Mouse (Mus musculus) limb, embryonic 11.5 days (tissue): ENCODE results near the gene Syvn1. TPM values are rescaled to one million over a fixed set of nuclear protein-coding genes. Genes with fewer than 3 reads are reported as not detected.
"Not testable (repeated sequence)": the region's sequence is repeated elsewhere in the genome, so short reads cannot be mapped to it uniquely, and the experiment has no call there.

Experiments
- ATAC-seq: fragments of 200-750 bp; cut with Nextera tagmentation; 2 replicates; pipeline ENCODE4 v1.8.0; 2017; ENCODE audit warnings: low read depth; ENCODE audit not compliant: insufficient number of reproducible peaks, low FRiP score, low TSS enrichment
- DNase-seq: peaks from one replicate; pipeline ENCODE4 v3.0.0-alpha.2; 2015; ENCODE audit warnings: low spot score
- H3K27ac ChIP-seq: fragments of 300-500 bp; sonication (generic); replicated peaks from 2 replicates; pipeline ENCODE4 v1.5.1; 2014; ENCODE audit warnings: low read depth, mild to moderate bottlenecking, low read length
- H3K27me3 ChIP-seq: fragments of 300-500 bp; sonication (generic); 2 replicates; pipeline ENCODE4 v1.6.1; 2014; ENCODE audit warnings: mild to moderate bottlenecking, low read length, mixed read lengths; ENCODE audit not compliant: control insufficient read depth, insufficient read depth
- H3K36me3 ChIP-seq: fragments of 300-500 bp; sonication (generic); 2 replicates; pipeline ENCODE4 v1.6.1; 2014; ENCODE audit warnings: mild to moderate bottlenecking, low read length, moderate library complexity, mixed read lengths; ENCODE audit not compliant: control insufficient read depth, insufficient read depth
- H3K4me1 ChIP-seq: fragments of 300-500 bp; sonication (generic); 2 replicates; pipeline ENCODE4 v1.6.1; 2014; ENCODE audit warnings: low read length, mixed read lengths; ENCODE audit not compliant: control insufficient read depth, insufficient read depth
- H3K4me2 ChIP-seq: fragments of 300-500 bp; sonication (generic); 2 replicates; pipeline ENCODE4 v1.6.1; 2014; ENCODE audit warnings: low read depth, mild to moderate bottlenecking, moderate library complexity; ENCODE audit not compliant: severe bottlenecking
- H3K4me3 ChIP-seq: fragments of 300-500 bp; sonication (generic); 2 replicates; pipeline ENCODE4 v1.5.1; 2014; ENCODE audit warnings: low read depth, low read length
- H3K9ac ChIP-seq: fragments of 300-500 bp; sonication (generic); 2 replicates; pipeline ENCODE4 v1.6.1; 2014; ENCODE audit warnings: mild to moderate bottlenecking, low read length
- H3K9me3 ChIP-seq: fragments of 300-500 bp; sonication (generic); 2 replicates; pipeline ENCODE4 v1.6.1; 2016; ENCODE audit warnings: low read length; ENCODE audit not compliant: control insufficient read depth
- WGBS: fragments of 180-500 bp; shearing (Covaris S2); extraction: QIAGEN DNeasy Blood & Tissue Kit; methylation state at CpG from one replicate; pipeline ENCODE4 v1.1.7; 2014; 5-methylcytosine and 5-hydroxymethylcytosine counted together
- polyA plus RNA-seq: library from polyadenylated mRNA; unstranded; fragments of >200 nt; fragmentation: Nextera tagmentation; extraction: Ambion mirVana; gene quantifications from 2 replicates; pipeline ENCODE4 v1.2.1, GENCODE M21; 2014

Gene Syvn1
- polyA plus RNA-seq, 1 experiment from 2014 or later: 30.3 TPM

- H3K9ac ChIP-seq: no peak overlapping the region
- no peaks in the 10 kb centered on the region for H3K36me3 ChIP-seq
- no peak overlapping the region for H3K4me3 ChIP-seq
- WGBS: 77% methylated on average over 14 of the region's 14 CpGs
- no peak overlapping the region for H3K4me2 ChIP-seq
- H3K27ac ChIP-seq: no peak overlapping the region
- DNase-seq: no peak
- no peaks in the 10 kb centered on the region for H3K27me3 ChIP-seq
- no peaks in the 10 kb centered on the region for H3K4me1 ChIP-seq
- no peaks in the 10 kb centered on the region for H3K9me3 ChIP-seq
- no peak for ATAC-seq
These were observed 15.7 kb upstream of the Syvn1 start for GRCm38 (mm10) chr19:6030520-6031280.

DNA sequence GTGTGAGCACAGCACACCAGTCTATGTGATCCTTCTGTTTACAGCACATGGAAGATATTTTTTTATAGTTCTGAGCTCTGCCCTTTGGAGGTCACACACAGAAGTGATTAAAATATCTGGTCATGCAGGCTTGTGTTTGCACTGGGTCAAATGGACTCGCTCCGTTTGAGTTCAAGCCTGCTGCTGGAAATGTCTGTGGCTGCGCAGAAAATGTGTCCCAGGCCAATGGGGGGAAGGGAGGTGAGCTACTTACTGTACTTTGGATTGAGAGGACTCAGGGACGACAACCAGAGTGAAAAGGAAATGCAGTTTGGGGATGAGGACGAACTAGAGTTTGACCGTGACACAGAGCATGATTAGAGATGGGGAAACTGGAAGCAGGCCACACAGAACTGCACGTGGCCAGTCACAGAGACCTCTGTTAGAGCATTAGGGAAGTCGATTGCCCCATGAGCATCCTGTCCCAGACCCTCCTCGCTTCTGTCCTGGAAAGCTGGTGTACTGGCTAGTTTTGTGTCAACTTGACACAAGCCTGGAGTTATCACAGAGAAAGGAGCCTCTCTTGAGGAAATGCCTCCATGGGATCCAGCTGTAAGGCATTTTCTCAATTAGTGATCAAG lies 10.3 kb upstream of the Syvn1 start:
- Histone ChIP-seq H3K27me3 (no peaks in the 10 kb centered on the region), H3K4me1 (no peaks in the 10 kb centered on the region), H3K36me3 (no peaks in the 10 kb centered on the region), H3K4me2 (no peak overlapping the region), H3K9ac (no peak overlapping the region), H3K4me3 (no peak overlapping the region), H3K27ac (no peak overlapping the region), H3K9me3 (no peaks in the 10 kb centered on the region)
- WGBS: 77% methylated on average over 9 of the region's 9 CpGs
- ATAC-seq (no peak), DNase-seq (no peak)

GRCm38 (mm10) chr19:6037695-6038094 lies 8.7 kb upstream of the Syvn1 start:
- Histone ChIP-seq H3K9ac (no peak overlapping the region), H3K27me3 (no peaks in the 10 kb centered on the region), H3K4me3 (no peak overlapping the region), H3K36me3 (no peaks in the 10 kb centered on the region), H3K4me1 (no peaks in the 10 kb centered on the region), H3K27ac (no peak overlapping the region), H3K4me2 (no peak overlapping the region), H3K9me3 (no peaks in the 10 kb centered on the region)
- ATAC-seq: no peak
- DNase-seq: no peak

DNA sequence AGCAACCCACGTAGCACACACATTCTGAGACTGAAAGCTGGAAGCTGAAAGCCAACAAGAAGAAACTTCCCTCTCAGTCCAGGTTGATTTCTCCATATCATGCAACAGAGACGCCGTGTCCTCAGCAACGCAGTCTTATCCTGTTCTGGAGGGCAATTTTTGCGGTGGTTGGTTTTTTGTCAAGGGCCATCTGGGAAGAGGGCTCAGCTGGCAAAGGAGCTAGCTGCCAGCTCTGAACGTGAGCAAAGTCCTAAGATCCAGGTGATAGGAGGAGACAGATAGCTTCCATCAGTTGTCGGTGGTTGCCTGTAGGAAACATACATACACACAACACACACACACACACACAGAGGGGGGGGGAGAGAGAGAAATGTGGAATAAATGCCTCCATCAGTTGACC lies 8.1 kb upstream of the Syvn1 start:
- Histone ChIP-seq H3K9me3 (no peaks in the 10 kb centered on the region), H3K9ac (no peak overlapping the region), H3K4me3 (no peak overlapping the region)

DNA sequence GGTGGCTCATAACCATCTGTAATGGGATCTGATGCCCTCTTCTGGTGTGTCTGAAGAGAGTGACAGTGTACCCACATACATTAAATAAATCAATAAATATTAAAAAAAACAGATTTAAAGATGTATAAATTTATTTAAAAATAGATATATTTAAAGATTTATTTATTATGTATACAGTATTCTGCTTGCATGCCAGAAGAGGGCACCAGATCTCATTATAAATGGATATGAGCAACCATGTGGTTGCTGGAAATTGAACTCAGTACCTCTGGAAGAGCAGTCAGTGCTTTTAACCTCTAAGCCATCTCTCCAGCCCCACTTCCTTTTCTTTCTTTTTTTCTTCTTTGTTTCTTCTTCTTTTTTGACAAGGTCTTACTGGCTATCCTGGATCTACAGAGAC lies 6.4 kb upstream of the Syvn1 start:
- H3K27me3 ChIP-seq: no peaks in the 10 kb centered on the region
- H3K36me3 ChIP-seq: no peaks in the 10 kb centered on the region

More for the DNA sequence above, 8.1 kb upstream of the Syvn1 start:
- no peak overlapping the region for H3K4me2 ChIP-seq
- WGBS: 83% methylated on average over 7 of the region's 7 CpGs
- DNase-seq (no peak), ATAC-seq (no peak)
- no peaks in the 10 kb centered on the region for H3K27me3 ChIP-seq
- H3K27ac ChIP-seq: no peak overlapping the region
- H3K4me1 ChIP-seq: no peaks in the 10 kb centered on the region
- H3K36me3 ChIP-seq: no peaks in the 10 kb centered on the region

GRCm38 (mm10) chr19:6042293-6042692 lies 4.1 kb upstream of the Syvn1 start:
- Histone ChIP-seq H3K27me3 (no peaks in the 10 kb centered on the region), H3K27ac (no peak overlapping the region), H3K36me3 (no peaks in the 10 kb centered on the region), H3K4me1 (peaks cover 3% of the 10 kb centered on the region; the same call in 1 of the 2 replicates), H3K4me2 (no peak overlapping the region), H3K9ac (no peak overlapping the region), H3K9me3 (no peaks in the 10 kb centered on the region), H3K4me3 (no peak overlapping the region)
- DNase-seq (no peak), ATAC-seq (no peak)
- WGBS: 82% methylated on average over 9 of the region's 9 CpGs

More for the DNA sequence above, 6.4 kb upstream of the Syvn1 start:
- H3K9ac ChIP-seq: no peak overlapping the region
- DNase-seq (no peak), ATAC-seq (no peak)
- H3K9me3 ChIP-seq: no peaks in the 10 kb centered on the region
- H3K4me2 ChIP-seq: no peak overlapping the region
- H3K4me3 ChIP-seq: no peak overlapping the region
- no peak overlapping the region for H3K27ac ChIP-seq
- H3K4me1 ChIP-seq: no peaks in the 10 kb centered on the region

DNA sequence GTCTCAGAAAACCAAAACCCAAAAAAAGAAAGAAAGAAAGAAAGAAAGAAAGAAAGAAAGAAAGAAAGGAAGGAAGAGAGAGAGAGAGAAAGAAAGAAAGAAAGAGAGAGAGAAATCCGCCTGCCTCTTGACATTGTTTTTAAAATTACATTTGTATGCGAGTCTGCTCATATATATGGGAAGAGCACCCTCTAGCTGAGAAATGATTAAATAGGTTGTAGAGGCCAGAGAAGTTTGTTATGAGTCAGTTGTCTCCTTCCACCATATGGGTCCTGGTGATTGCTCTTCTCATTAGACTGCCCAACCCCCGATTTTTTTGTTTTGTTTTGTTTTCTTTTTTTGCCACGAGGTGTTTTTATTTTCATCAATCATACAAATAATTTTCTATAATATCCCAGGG lies 2.3 kb upstream of the Syvn1 start:
- H3K27ac ChIP-seq, H3K9ac ChIP-seq, ATAC-seq, H3K4me2 ChIP-seq, H3K36me3 ChIP-seq, H3K9me3 ChIP-seq, H3K4me1 ChIP-seq, H3K27me3 ChIP-seq, H3K4me3 ChIP-seq, DNase-seq: not testable (repeated sequence)
- 83% methylated on average over 4 of the region's 4 CpGs for WGBS

DNA sequence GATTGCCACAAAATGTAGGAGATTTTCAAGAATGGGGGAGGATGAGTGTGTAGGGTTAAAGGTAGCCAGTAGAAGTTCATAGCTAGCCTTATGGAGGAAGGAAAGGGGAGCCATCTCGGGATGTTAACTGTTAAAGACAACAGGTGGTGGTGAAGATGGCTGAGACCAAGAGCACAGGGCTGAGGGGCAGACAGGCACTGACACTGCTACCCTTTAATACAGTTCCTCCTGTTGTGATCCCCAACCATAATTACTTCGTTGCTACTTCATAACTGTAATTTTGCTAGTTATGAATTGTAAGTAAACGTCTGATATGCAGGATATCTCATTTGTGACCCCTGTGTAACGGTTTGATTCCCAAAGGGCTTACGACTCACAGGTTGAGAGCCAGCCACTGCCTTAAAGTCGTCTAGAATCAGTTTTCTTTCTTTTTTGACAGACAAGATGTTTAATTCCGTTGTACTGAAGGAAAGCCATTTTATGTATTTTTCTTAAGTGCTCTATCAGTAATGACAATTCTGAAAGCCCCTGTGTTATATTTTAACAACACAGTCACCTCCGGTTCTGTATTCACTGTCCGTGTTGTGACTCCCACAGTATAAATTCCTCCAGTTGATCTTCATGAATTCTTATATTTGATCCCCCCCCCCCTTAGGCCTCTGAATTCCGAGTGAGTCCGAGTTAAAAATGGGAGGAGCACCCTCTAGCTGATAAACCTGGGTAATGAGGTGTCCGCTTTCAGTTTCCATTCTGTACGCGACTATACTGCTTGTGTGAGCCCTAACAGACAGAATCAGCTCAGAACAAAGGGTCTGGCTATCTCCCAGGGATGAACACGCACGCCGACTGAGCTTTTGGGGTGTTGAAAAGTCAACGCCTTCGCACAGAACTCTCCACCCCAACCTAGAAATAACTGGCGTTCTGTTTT lies 746 bp upstream of the Syvn1 start:
- Histone ChIP-seq H3K27me3 (no peaks in the 10 kb centered on the region), H3K9ac (peak overlapping the region; percentile 92), H3K4me3 (peak overlapping the region; percentile 93), H3K27ac (peak overlapping the region; percentile 97), H3K36me3 (peaks cover 17% of the 10 kb centered on the region), H3K4me1 (peaks cover 8% of the 10 kb centered on the region), H3K9me3 (no peaks in the 10 kb centered on the region), H3K4me2 (peak overlapping the region; percentile 96)
- ATAC-seq (no peak; the same call in 1 of the 2 replicates), DNase-seq (no peak)
- WGBS: 23% methylated on average over 20 of the region's 20 CpGs
